Mouse (Mus musculus): ENCODE data around the gene Cmbl. TPM values are rescaled to one million over a fixed set of nuclear protein-coding genes. Genes with fewer than 3 reads are reported as not detected.

Gene Cmbl
- polyA plus RNA-seq, 1 experiment, result 86.8 TPM

DNA sequence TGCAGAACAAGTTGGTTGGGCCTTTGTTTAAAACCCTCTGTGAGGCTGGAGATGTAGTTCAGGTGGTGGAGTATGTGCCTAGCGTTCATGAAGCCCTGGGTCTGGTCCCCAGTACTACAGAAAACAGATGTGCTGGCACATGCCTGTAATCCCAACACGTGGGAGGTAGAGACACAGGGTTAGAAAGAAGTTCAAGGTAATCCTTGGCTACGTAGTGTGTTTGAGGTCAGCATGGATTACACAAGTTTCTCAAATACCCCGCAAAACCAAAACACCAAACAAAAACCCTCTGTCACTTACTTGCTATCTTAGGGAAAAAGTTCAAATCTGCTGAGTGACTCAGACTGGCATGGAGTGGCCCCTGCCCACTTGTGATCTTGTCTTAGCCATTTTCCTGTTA is 46.8 kb downstream of the Cmbl start:
- no peaks in the 10 kb centered on the region for H3K4me1 ChIP-seq (ENCODE audit: control insufficient read depth, insufficient read depth, insufficient read length, low read length)
- H3K4me3 ChIP-seq (ENCODE audit: insufficient read depth, low read depth, low read length), result no peak overlapping the region
- no peak overlapping the region for H3K27ac ChIP-seq (replicated peaks; ENCODE audit: low read depth, low read length)

DNA sequence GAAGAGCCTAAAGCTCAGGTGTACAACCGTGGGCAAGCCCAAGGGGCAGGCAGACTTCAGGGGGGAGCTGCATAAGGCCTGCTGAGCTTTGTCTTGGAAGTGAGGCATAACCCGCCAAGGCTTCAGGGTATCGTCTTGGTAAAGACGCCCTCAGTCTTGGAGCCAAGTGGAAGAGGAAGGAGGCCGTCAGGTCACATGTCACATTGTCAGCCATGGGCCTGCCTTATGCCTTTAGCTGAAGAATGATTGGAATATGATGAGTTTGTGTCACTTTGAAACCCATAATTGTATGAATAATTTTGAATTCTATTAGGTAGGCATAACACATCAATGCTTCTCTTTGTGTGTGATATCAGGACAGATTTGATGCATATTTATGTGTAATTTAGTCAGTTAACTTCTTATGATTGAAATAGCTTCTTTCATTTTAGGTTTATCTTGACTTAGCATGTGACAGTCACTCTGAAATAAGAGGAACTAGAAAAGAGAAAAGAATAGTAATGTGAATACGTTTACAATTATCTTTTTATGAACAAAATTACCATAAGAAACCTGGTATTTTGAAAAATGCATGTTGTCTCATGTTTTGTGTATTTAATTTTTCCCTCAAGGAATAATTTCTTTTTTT is 48.8 kb downstream of the Cmbl start:
- H3K4me1 ChIP-seq (ENCODE audit: control insufficient read depth, insufficient read depth, insufficient read length, low read length), result no peaks in the 10 kb centered on the region
- no peak overlapping the region for H3K27ac ChIP-seq (replicated peaks; ENCODE audit: low read depth, low read length)
- no peak overlapping the region for H3K4me3 ChIP-seq (ENCODE audit: insufficient read depth, low read depth, low read length)

DNA sequence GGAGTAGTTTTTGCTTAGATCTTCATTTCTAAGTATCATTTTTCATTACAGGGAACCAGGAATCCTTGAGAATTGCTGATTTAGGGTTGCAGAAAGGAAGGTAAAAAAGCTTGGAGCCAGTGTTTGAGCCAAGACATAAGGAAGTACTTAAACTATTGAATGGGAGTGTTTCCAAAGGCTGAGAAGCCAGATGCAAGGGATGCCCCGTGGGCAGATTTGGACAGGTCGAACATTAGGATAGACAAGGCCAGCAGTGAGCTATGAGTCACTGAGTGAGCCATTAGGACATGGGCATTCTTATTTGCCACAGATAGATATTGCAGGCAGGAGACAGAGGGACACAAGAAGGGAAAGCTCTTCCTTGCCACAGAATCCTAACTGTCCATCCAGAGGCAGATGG is 49.5 kb downstream of the Cmbl start:
- no peak overlapping the region for H3K27ac ChIP-seq (replicated peaks; ENCODE audit: low read depth, low read length)
- H3K4me1 ChIP-seq (ENCODE audit: control insufficient read depth, insufficient read depth, insufficient read length, low read length), result no peaks in the 10 kb centered on the region
- no peak overlapping the region for H3K4me3 ChIP-seq (ENCODE audit: insufficient read depth, low read depth, low read length)

GRCm38 (mm10) chr15:31617261-31617660 is 52.1 kb downstream of the Cmbl start:
- Histone ChIP-seq H3K4me3 (ENCODE audit: insufficient read depth, low read depth, low read length) (no peak overlapping the region), H3K4me1 (ENCODE audit: control insufficient read depth, insufficient read depth, insufficient read length, low read length) (no peaks in the 10 kb centered on the region), H3K27ac (replicated peaks; ENCODE audit: low read depth, low read length) (no peak overlapping the region)

DNA sequence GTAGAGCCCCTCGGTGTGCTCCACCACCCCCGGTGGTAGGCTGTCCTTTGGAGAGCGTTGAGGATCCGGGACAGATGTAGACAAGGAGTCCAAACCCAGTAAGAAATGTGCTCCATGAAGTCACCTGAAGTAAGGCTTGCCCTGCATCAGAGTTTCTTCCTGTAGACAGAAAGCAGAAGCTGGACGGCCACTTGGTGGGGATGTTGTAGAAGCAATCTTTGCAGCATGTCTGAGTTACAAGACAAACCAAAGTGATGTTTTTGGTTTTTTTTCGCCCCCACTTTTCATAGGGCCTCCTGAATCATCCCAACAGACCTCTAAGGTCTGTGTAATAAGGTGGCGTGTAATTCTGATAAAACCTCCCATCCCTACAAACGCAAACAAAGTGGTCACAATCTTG is 54.3 kb downstream of the Cmbl start:
- Histone ChIP-seq H3K4me1 (ENCODE audit: control insufficient read depth, insufficient read depth, insufficient read length, low read length) (no peaks in the 10 kb centered on the region), H3K27ac (replicated peaks; ENCODE audit: low read depth, low read length) (no peak overlapping the region), H3K4me3 (ENCODE audit: insufficient read depth, low read depth, low read length) (no peak overlapping the region)

GRCm38 (mm10) chr15:31627277-31628154 is 62.3 kb downstream of the Cmbl start:
- Histone ChIP-seq H3K27ac (replicated peaks; ENCODE audit: low read depth, low read length) (no peak overlapping the region), H3K4me3 (ENCODE audit: insufficient read depth, low read depth, low read length) (no peak overlapping the region), H3K4me1 (ENCODE audit: control insufficient read depth, insufficient read depth, insufficient read length, low read length) (no peaks in the 10 kb centered on the region)

- Histone ChIP-seq H3K27ac (replicated peaks; ENCODE audit: low read depth, low read length) (no peak overlapping the region), H3K4me3 (ENCODE audit: insufficient read depth, low read depth, low read length) (no peak overlapping the region), H3K4me1 (ENCODE audit: control insufficient read depth, insufficient read depth, insufficient read length, low read length) (no peaks in the 10 kb centered on the region)
Measured at GRCm38 (mm10) chr15:31628180-31628579, 63.0 kb downstream of the Cmbl start.

- Histone ChIP-seq H3K4me1 (ENCODE audit: control insufficient read depth, insufficient read depth, insufficient read length, low read length) (no peaks in the 10 kb centered on the region), H3K4me3 (ENCODE audit: insufficient read depth, low read depth, low read length) (no peak overlapping the region), H3K27ac (replicated peaks; ENCODE audit: low read depth, low read length) (no peak overlapping the region)
Measured at GRCm38 (mm10) chr15:31629556-31629955, 64.4 kb downstream of the Cmbl start.

DNA sequence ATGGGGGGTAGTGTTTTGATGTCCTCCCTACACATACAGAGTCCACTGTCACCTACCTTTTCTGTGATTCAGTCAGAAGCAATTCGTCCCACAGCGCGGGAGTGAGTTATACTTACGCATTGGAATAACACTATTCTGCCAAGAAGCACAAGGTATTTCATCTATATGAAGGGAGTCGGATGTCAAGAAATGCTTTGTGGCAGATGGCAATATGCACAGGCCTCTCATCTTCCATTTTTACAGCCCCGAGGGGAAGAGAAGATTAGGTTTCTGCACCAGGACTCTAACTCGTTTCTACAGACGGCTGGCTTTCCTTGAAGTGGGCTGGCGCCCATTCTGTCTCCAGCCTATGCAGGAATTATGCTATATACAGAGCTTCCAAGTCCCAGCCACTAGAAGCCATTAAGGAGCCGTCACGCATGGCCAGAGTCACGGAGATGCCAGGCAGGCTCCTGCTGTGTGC is 66.2 kb downstream of the Cmbl start:
- H3K4me3 ChIP-seq (ENCODE audit: insufficient read depth, low read depth, low read length), result no peak overlapping the region
- no peaks in the 10 kb centered on the region for H3K4me1 ChIP-seq (ENCODE audit: control insufficient read depth, insufficient read depth, insufficient read length, low read length)
- no peak overlapping the region for H3K27ac ChIP-seq (replicated peaks; ENCODE audit: low read depth, low read length)

DNA sequence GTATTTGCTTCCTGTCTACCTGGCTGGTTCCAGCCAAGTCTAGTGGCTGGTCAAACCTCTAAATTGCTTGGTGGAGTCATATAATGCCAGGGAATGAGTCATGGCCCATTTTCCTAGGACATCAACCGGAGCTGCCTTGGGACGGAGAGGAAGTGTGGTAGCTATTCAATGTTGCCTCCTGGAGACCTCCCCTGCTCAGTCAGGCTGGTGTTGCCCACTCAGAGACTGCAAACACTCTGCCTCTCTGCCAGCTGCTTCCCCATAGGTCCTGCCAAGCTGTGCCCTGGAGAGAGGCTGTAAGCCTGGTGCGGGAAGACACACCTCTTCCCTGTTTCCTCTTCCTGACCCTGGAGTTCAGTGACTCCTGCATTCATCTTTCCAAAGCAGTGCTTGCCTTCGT is 67.3 kb downstream of the Cmbl start:
- Histone ChIP-seq H3K4me3 (ENCODE audit: insufficient read depth, low read depth, low read length) (no peak overlapping the region), H3K4me1 (ENCODE audit: control insufficient read depth, insufficient read depth, insufficient read length, low read length) (no peaks in the 10 kb centered on the region)

GRCm38 (mm10) chr15:31634582-31634981 is 69.4 kb downstream of the Cmbl start:
- H3K4me1 ChIP-seq (ENCODE audit: control insufficient read depth, insufficient read depth, insufficient read length, low read length), result no peaks in the 10 kb centered on the region
- H3K4me3 ChIP-seq (ENCODE audit: insufficient read depth, low read depth, low read length), result no peak overlapping the region
- H3K27ac ChIP-seq (replicated peaks; ENCODE audit: low read depth, low read length), result no peak overlapping the region

More for the DNA sequence above, 67.3 kb downstream of the Cmbl start:
- H3K27ac ChIP-seq (replicated peaks; ENCODE audit: low read depth, low read length), result no peak overlapping the region

DNA sequence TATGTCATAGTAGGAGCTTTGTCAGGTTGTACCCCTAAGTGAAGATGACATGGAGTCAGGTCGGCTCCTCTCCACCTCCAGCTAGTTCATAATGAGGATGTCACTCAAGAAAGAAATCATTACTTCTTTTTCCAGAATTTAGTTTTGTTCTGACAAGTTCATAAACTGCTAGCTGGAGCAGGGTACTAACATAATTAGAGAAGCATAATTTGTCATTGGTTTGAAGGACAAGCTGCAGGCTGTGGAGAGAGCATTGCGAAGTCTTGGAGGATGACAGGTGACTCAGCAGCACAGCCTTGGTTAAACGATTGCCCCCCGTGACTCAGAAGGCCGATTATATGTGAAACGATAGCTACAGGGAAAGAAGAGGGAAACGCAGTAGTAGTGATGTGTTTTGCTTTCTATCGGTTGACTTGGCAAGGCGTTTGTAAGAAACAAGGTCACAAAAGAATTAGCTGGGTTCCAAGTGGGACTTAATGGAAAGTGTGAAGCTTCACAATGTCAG is 71.0 kb downstream of the Cmbl start:
- Histone ChIP-seq H3K27ac (replicated peaks; ENCODE audit: low read depth, low read length) (no peak overlapping the region), H3K4me3 (ENCODE audit: insufficient read depth, low read depth, low read length) (no peak overlapping the region)

More for the DNA sequence above, 71.0 kb downstream of the Cmbl start:
- H3K4me1 ChIP-seq (ENCODE audit: control insufficient read depth, insufficient read depth, insufficient read length, low read length), result no peaks in the 10 kb centered on the region

Other genes starting within 250 kb of the Cmbl start
- 0.67 and 0.91 TPM in 2 replicates for gene Ankrd33b, start 197.7 kb upstream of the Cmbl start, polyA plus RNA-seq (2012; ENCODE audit: insufficient read depth, insufficient read length, missing spikeins)
- 2.4 and 9.8 TPM in 2 replicates for gene Ropn1l, start 111.7 kb upstream of the Cmbl start, polyA plus RNA-seq (2012; ENCODE audit: insufficient read depth, insufficient read length, missing spikeins)
- gene March6, start 34.3 kb upstream of the Cmbl start, polyA plus RNA-seq (2012; ENCODE audit: insufficient read depth, insufficient read length, missing spikeins), result 24.6 and 36.6 TPM in 2 replicates
- 134 and 155 TPM in 2 replicates for gene Cct5, start 36.4 kb downstream of the Cmbl start, polyA plus RNA-seq (2012; ENCODE audit: insufficient read depth, insufficient read length, missing spikeins)
- gene Fam173b, start 36.5 kb downstream of the Cmbl start, polyA plus RNA-seq (2012; ENCODE audit: insufficient read depth, insufficient read length, missing spikeins), result 16.8 and 26.4 TPM in 2 replicates

All from brown adipose tissue, adult 24 weeks (tissue).